Mouse (Mus musculus) cerebellum, postnatal 36 days (tissue): ENCODE data around the gene Magi2.

Source experiments
- DNase-seq, 2 experiments: peaks; one replicate each; pipeline ENCODE4 v3.0.0; 2021 to 2022; ENCODE audit warnings: mixed read lengths in 2 of 2

Magi2 gene

GRCm38 (mm10) chr5:19779224-19779623, 552.4 kb downstream of the Magi2 start:
- DNase-seq = no peak

GRCm38 (mm10) chr5:19780076-19780475, 553.2 kb downstream of the Magi2 start:
- DNase-seq = no peak

DNA sequence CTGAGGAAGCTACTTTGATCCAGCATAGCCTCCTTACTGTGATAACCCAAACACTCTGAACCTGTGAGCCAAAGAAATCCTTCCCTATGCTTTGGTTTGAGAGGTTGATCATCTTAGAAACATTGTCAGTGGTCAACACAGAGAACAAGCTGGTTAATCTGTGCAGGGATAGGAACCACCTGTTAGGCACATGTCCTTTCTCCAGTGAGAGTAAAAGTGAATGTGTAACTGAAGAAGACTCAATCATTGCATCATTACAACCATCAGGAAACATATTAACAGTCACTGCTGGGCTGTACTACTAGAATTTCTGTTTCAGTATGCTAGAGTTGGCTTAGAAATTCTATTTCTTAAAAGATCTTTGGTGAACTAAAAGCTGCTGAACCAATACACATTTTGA, 558.5 kb downstream of the Magi2 start:
- no peak for DNase-seq

- no peak for DNase-seq
Observed at GRCm38 (mm10) chr5:19787522-19788144, 560.8 kb downstream of the Magi2 start.

DNA sequence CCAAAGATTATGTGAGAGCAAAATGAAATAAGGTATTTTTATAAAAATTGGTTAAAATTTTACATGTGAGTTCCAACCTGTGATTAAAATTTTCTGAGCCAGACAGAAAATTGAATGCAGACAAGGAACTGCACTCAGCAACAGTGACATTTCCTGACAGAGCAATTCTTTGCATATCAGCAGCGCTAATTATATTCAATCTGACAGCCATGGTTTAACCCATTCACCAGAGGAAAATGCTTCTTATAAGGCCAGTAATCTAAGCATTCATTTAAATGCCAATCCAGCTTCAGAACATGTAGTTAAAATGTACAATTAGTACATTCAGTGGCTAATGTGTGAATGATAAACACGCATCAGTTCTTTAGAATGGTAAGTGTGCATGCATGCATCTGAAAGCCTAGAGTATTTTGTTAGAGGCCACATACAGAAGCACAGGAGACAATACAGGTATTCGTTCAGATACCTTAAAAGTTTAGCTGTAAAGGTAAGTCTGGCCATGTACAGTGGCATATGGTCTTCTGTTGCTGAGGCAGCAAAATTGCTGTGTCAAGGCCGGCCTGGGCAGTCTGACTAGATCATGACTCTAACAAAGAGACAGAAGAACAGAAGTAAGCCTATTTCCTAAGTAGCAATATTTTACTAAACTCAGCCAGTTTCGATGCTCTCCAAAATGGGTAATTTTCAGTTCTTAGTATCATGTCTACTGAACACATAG, 576.4 kb downstream of the Magi2 start:
- DNase-seq = no peak

DNA sequence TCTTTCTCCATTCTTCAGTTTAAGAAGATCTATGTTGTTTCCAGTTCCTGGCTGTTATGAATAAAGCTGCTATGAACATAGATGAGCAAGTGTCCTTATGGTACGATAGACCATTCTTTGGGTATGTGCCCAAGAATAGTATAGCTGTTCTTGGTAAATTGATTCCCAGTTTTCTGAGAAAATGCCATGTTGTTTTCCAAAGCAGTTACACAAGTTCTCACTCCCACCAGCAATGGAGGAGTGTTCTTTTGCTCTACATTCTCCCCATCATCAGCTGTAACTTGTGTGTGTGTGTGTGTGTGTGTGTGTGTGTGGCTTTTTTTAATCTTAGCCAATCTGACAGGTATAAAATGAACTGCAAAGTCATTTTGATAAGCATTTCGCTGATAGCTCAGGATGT, 595.7 kb downstream of the Magi2 start:
- no peak for DNase-seq

GRCm38 (mm10) chr5:19825943-19826342, 599.1 kb downstream of the Magi2 start:
- no peak for DNase-seq

DNA sequence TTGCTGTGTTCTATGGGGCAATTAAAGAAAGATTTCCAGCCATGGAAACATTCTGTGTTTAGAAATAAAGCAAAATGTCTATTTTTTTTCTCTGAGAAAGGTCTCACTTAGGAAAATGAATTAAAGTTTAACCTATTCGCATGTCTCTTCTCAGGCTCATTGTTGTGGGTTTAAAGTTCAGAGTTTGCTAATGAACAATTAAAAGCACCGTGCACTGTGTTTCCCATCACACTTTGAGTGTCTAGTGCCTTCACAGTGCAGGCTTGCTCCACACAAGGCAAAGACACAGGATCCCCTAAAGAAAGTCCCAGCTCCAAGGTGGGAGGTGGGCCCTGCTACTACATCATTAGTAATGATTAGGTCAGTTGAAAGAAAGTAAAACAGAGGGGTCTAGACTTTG, 602.5 kb downstream of the Magi2 start:
- no peak for DNase-seq

- no peak for DNase-seq
Observed at GRCm38 (mm10) chr5:19862854-19863253, 636.0 kb downstream of the Magi2 start.

GRCm38 (mm10) chr5:19870406-19870805, 643.6 kb downstream of the Magi2 start:
- no peak for DNase-seq

DNA sequence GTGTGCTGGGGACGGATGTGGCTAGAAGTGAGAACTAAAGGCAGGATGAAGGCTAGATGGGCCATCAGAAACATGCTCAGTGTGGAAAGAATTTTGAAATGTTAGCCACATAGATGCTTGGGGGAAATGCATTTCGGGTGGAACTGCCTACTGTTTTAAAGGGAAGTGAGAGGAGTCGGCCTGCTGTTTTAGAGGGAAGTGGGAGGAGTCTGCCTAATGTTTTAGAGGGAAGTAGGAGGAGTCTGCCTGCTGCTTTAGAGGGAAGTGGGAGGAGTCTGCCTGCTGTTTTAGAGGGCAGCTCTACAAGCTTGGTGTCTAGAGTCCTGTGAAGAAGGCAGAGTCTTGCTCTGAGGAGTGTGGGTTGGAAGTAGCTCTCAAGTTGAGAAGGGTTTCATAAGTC, 664.9 kb downstream of the Magi2 start:
- DNase-seq = no peak

- no peak for DNase-seq
Observed at GRCm38 (mm10) chr5:19895893-19896292, 669.1 kb downstream of the Magi2 start.

DNA sequence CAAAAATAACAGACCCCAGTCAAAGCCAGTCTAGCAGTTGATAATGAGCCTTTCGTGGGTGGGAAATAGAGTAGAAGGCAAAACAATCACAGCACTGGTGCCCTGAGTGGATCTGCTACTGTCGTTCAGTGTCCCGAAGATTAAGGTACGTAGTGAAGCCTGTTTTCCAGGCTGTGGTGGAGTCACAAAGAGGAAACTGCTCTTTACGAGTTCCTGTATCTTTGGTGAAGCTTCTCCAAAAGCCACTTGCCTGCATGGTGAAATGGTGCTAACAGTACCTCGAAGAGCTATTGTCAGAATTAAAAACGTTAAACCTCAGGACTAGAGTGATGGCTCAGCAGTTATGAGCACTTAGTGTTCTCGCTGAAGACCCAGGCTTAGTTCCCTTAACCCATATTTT, 674.8 kb downstream of the Magi2 start:
- DNase-seq = no peak

DNA sequence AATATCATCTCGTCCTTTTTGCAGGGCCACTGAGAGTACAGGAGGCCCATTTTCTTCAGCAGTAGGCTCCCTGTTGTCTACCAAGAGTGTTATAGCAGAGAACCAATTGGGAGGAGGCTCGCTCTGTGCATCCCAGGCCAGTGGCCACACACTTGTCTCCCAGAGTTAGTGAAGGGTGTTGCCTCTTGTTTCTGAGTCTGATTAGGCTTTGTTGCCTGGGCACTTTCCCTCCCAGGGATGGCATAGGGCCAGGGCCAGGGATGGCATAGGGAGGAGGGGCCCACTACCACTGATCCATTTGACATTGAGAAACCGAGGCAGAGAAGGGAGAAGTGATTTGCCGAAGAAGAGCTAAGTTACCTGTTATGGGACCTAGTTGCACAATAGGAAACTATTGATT, 679.8 kb downstream of the Magi2 start:
- no peak for DNase-seq

DNA sequence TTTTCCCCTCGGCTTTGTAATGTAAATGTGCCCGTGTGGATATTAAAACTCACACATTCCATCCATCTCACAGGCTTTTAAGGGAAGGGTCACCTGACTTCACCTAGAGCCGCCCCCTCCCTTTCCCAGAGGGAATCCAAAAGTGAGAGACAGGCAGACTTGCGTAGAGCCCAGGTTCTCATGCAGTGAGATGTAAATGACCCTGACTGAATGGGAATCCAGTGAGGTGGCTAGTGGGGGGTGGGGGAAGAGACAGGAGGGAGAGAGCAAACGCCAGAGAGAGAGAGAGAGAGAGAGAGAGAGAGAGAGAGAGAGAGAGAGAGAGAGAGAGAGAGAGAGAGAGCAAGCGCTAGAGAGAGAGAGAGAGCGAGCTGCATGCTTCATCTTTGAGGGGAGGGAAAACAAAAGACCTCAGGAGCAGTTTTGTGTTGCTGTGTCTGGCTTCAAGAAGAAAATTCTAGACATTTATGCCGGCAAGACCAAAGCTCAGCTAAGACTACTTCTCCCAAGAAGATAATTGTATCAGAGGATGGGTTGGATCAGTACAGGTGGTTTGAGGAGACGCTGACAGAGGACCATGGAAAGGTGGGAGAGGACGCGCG, 680.6 kb downstream of the Magi2 start:
- no peak for DNase-seq

- peak; percentile 14 to 42 for DNase-seq
Observed at GRCm38 (mm10) chr5:19907983-19908705, 681.3 kb downstream of the Magi2 start.

DNA sequence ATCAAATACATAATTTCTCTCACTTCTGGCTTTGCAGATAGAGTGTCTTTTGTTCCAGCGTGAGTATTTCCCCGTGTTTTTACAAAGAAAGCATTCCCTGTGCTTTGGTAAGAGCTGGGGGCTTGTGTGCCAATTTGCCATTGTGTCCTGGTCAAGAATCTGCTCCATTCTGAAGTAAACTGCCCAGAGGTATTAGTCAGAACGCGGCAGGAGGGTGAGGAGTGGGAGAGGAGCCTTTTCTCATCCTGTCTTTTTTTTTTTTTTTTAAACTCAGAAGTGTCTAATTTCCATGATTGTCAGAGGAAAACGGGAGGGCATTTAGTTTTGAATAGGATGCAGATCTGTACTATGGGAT, 681.8 kb downstream of the Magi2 start:
- no peak for DNase-seq

GRCm38 (mm10) chr5:19909071-19909470, 682.2 kb downstream of the Magi2 start:
- peak; percentile 10 to 23 for DNase-seq

DNA sequence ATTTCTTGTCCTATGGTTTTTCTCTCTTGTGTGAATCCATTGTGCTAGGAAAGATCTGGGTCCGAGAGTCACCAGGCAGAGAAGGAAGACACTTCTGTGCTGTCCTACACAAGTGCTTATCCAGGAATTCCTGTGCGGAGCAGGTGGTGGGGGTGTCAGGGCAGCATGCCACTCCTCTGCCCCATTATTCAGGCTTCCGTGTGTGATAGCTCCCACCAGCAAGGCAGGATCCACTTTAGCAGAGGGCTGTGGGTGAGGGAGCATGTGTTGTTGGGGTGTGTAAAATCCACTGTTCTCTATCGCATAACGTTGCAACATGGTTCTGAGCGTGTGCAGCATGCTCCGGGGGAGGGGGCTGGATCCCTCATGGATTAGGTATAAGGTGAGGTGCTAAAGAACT, 682.8 kb downstream of the Magi2 start:
- no peak for DNase-seq

GRCm38 (mm10) chr5:19932102-19932501, 705.3 kb downstream of the Magi2 start:
- DNase-seq = no peak

DNA sequence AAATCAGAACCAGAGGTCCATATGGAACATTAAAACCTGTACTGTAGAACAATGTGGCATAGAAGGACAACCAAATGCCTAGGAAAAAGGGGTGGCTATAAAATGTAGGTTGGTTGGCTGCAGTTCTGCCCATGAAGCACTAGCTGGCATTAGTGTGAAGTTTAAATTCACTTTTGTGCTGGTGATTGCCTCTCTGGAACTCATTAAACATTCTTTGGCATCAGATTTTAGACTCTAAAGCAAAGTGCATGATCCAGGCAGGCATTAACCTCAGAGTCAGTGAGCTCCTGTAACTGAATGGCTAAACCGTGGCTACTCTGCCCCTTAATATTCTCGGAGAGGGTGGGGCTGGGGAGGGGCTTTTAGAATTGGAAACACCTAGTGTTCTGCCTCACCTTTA, 706.4 kb downstream of the Magi2 start:
- DNase-seq = no peak

DNA sequence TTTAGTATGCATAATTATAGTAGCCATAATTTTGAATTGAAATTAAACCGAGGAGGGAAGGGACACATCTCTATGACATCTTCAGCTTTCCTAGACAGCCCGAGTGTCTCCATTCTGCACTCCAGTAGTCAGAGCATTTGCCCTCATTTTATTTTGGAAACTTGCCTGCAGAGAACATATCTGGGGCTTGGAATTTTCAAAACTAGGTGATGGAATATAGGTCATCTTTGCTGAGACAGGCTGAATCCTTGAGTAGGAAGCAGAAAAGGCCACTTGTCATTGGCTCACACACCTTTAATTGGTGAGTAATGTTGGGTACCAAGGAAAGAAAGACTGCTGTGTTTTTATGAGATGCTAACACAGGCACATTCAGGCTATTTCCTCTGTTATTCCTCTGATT, 724.3 kb downstream of the Magi2 start:
- no peak for DNase-seq

GRCm38 (mm10) chr5:19964113-19964512, 737.3 kb downstream of the Magi2 start:
- DNase-seq = no peak

GRCm38 (mm10) chr5:19972736-19973135, 745.9 kb downstream of the Magi2 start:
- no peak for DNase-seq
